Mouse (Mus musculus) liver, embryonic 15.5 days (tissue): Measurements from ENCODE around the gene Gstm6. TPM values are rescaled to one million over a fixed set of nuclear protein-coding genes. Genes with fewer than 3 reads are reported as not detected.
"Not testable (repeated sequence)": the region's sequence is repeated elsewhere in the genome, so short reads cannot be mapped to it uniquely, and the experiment has no call there.

Experiments
- ATAC-seq: fragments of 200-750 bp; cut with Nextera tagmentation; 2 replicates; pipeline ENCODE4 v1.8.0; 2017; ENCODE audit warnings: moderate number of reproducible peaks, mild to moderate bottlenecking, moderate library complexity; ENCODE audit not compliant: insufficient read depth
- H3K27ac ChIP-seq: fragments of 300-500 bp; sonication (generic); replicated peaks from 2 replicates; pipeline ENCODE4 v1.5.1; 2015; ENCODE audit warnings: mild to moderate bottlenecking, inconsistent platforms
- H3K27me3 ChIP-seq: fragments of 300-500 bp; sonication (generic); 2 replicates; pipeline ENCODE4 v1.6.1; 2015; ENCODE audit warnings: mild to moderate bottlenecking, inconsistent platforms
- H3K36me3 ChIP-seq: fragments of 300-500 bp; sonication (generic); replicated peaks from 2 replicates; pipeline ENCODE4 v1.6.1; 2015; ENCODE audit warnings: moderate library complexity, mild to moderate bottlenecking, inconsistent platforms
- H3K4me1 ChIP-seq: fragments of 300-500 bp; sonication (generic); replicated peaks from 2 replicates; pipeline ENCODE4 v1.6.1; 2015; ENCODE audit warnings: inconsistent platforms
- H3K4me2 ChIP-seq: fragments of 300-500 bp; sonication (generic); 2 replicates; pipeline ENCODE4 v1.6.1; 2015; ENCODE audit warnings: moderate library complexity, mild to moderate bottlenecking, inconsistent platforms
- H3K4me3 ChIP-seq: fragments of 300-500 bp; sonication (generic); replicated peaks from 2 replicates; pipeline ENCODE4 v1.5.1; 2015; ENCODE audit warnings: mild to moderate bottlenecking, inconsistent platforms
- H3K9ac ChIP-seq: fragments of 300-500 bp; sonication (generic); 2 replicates; pipeline ENCODE4 v1.6.1; 2015; ENCODE audit warnings: moderate library complexity, mild to moderate bottlenecking, inconsistent platforms
- H3K9me3 ChIP-seq: fragments of 300-500 bp; sonication (generic); replicated peaks from 2 replicates; pipeline ENCODE4 v1.6.1; 2016; ENCODE audit warnings: inconsistent platforms
- WGBS: fragments of 180-500 bp; shearing (Covaris S2); methylation state at CpG from one replicate; pipeline ENCODE4 v1.1.7; 2015; ENCODE audit warnings: mixed read lengths; ENCODE audit not compliant: insufficient replicate concordance; 5-methylcytosine and 5-hydroxymethylcytosine counted together
- polyA plus RNA-seq: library from polyadenylated mRNA; unstranded; fragments of >200 nt; fragmentation: Nextera tagmentation; extraction: Ambion mirVana; gene quantifications from 2 replicates; pipeline ENCODE4 v1.2.1, GENCODE M21; 2015

Gene Gstm6
- 17.2 TPM in 2 replicates for polyA plus RNA-seq

DNA sequence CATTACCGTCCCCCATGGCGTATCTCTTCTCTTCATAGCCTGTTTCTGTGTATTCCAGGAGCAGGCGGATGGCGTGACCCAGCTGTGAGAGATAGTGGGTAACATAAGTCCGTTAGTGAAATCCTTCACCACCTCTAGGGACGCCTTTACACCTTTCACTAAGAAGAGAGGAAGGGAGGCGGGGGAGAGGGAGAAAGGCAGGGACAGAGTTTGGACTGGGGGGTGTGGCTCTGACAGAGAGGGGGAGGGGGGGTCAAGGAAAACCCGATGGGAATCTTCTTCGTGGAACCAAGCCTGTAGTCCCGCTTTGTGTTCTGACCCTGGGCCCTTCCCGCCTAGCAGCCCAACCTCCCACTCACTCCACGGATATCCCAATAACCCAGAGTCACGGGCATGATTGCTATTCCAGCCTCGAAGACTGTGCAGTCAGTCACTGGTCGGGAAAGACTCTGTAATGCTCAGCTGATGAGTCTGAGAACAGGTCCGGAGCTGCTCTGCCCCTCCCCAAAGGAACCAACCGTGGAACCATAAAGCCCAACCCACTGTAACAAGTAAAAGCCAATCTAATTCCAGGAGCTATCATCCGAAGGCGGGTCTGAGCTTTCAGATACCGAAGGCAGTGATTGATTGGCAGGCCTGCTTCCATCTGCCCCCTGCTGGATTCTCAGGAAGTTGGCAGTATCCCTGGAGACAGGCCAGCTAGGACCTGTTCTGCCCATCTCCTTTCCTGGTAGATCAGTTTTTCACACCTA, at the start of gene Gstm6:
TSS of gene Gstm6 (minus strand) at position 511 of the 752 bp plus-strand sequence.
- ATAC-seq, result peak; percentile 51; the same call in 1 of the 2 replicates
- Histone ChIP-seq H3K27ac (no peak within 1 kb of the TSS), H3K9me3 (no peaks in the 10 kb centered on the region), H3K27me3 (no peaks in the 10 kb centered on the region), H3K4me1 (peaks cover 5% of the 10 kb centered on the region; the same call in 1 of the 2 replicates), H3K9ac (no peak within 1 kb of the TSS), H3K4me2 (peak within 1 kb of the TSS; percentile 44), H3K4me3 (peak within 1 kb of the TSS; percentile 29; the same call in 1 of the 2 replicates), H3K36me3 (no peaks in the 10 kb centered on the region)
- 26% methylated on average over 20 of the region's 20 CpGs for WGBS

DNA sequence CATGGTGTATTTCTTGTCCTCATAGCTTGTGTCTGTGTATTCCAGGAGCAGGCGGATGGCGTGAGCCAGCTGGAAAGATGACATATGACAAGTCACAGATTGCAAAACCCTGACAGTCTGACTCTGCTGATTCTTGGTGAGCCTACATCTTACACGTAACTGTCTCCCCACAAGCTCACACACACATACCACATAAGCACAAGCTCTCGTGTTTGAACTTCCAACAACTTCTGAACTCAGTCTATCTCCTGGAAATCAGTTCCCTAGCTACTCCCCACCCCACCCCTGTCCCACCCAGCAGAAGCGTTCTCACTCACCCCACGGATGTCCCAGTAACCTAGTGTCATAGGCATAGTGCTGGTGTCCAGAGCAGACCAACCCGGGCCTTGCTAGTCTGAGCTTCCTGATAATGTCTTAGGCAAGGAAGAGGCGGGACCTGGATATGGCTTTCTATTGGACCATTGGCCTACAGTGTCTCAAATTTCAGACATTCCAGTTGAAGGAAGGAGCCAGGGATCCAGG, 42.6 kb upstream of the Gstm6 start, which contains the start of gene Gstm2:
TSS of gene Gstm2 (minus strand) at position 413 of the 522 bp plus-strand sequence.
- Histone ChIP-seq H3K36me3 (no peaks in the 10 kb centered on the region), H3K4me3 (no peak within 1 kb of the TSS), H3K27ac (no peak within 1 kb of the TSS), H3K4me2 (no peak within 1 kb of the TSS), H3K9ac (no peak within 1 kb of the TSS), H3K9me3 (no peaks in the 10 kb centered on the region), H3K27me3 (no peaks in the 10 kb centered on the region), H3K4me1 (no peaks in the 10 kb centered on the region)
- WGBS, result 47% methylated on average over 8 of the region's 8 CpGs
- ATAC-seq, result no peak; the same call in 1 of the 2 replicates

DNA sequence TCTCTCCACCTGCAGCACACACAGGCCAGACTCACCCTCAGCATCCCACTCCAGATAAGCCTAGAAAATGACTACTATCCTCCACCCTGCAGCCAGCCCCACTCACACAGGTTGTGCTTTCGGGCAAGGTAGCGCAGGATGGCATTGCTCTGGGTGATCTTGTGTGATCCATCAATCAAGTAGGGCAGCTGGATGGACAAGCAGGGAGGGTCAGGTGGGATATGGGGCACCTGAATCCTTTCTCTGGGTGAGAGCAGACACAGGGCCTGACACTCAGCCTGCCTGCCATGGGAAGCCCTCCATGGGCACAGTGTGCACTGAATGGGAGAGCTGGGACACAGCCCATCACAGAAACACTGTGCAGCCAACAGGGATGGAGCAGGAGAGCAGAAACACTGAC, 41.6 kb upstream of the Gstm6 start:
- not testable (repeated sequence) for H3K36me3 ChIP-seq, ATAC-seq, H3K4me1 ChIP-seq, H3K9ac ChIP-seq, H3K4me3 ChIP-seq, H3K9me3 ChIP-seq, H3K27ac ChIP-seq, H3K27me3 ChIP-seq, H3K4me2 ChIP-seq
- WGBS, result 70% methylated on average over 2 of the region's 2 CpGs

DNA sequence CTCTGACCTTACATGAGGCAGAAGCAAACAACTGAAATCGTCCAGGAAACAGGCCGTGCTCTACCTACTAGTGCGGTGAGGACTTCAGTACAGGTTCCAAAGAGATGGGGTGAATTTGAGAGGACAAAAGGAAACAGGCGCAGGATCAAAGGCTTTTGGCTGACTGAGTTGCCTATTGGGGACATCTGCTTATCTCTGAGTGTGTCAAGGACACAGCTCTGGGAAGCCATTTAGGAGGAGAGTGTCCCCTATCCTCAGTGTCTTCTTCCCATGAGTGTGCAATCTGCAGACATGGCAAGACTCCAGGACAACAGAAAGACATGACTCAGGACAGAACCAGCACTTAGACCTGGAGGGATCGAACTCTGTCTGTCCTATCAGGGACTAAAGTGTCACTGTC, 40.9 kb upstream of the Gstm6 start:
- Histone ChIP-seq H3K27ac (no peak overlapping the region), H3K9me3 (no peaks in the 10 kb centered on the region), H3K4me3 (no peak overlapping the region), H3K27me3 (no peaks in the 10 kb centered on the region), H3K4me2 (no peak overlapping the region), H3K4me1 (peaks cover 5% of the 10 kb centered on the region), H3K36me3 (no peaks in the 10 kb centered on the region), H3K9ac (no peak overlapping the region)
- WGBS, result 43% methylated on average over 5 of the region's 5 CpGs
- ATAC-seq, result peak; percentile 40; the same call in 1 of the 2 replicates

DNA sequence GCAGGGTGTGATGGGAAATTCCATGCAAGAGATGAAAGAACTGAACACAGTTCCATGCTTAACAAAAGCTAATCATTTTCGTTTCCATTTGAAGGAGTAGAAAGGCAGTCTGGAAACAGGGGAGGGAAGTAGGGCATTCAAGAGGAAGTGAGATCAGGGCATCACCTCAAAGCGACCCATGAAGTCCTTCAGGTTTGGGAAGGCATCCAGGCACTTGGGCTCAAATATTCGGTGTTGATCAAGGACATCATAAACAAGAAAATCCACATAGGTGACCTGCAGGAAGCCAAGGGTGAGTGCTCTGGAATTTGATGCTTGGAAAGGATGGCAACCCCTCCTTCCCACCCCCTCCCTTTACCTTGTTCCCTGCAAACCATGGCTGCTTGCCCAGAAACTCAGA, 40.2 kb upstream of the Gstm6 start:
- no peaks in the 10 kb centered on the region for H3K27me3 ChIP-seq
- no peak overlapping the region for H3K4me3 ChIP-seq
- H3K36me3 ChIP-seq, result no peaks in the 10 kb centered on the region
- no peak overlapping the region for H3K27ac ChIP-seq
- no peak for ATAC-seq
- peaks cover 5% of the 10 kb centered on the region for H3K4me1 ChIP-seq
- no peak overlapping the region for H3K4me2 ChIP-seq
- H3K9me3 ChIP-seq, result no peaks in the 10 kb centered on the region
- WGBS, result 32% methylated on average over 3 of the region's 3 CpGs
- no peak overlapping the region for H3K9ac ChIP-seq

DNA sequence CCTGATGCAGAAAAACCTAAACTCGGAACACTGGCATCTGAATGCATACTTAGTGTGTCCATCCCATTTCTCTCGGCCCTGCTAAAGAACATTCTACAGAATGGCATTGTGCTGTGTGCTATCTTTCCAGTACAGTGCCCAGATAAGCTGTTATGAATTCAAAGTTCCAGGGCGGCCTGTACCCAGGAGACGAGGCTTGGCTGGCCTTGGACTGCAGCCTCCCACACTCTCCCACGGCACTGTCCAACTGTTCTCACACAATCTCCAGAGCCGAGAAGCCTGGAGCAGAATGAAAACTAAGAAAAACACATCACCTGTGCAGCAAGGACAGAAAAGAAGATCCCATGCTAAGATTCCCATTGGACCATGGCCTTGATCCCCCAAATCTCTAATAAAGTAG, 39.2 kb upstream of the Gstm6 start:
- no peaks in the 10 kb centered on the region for H3K36me3 ChIP-seq
- H3K27me3 ChIP-seq, result no peaks in the 10 kb centered on the region
- ATAC-seq, result no peak
- no peak overlapping the region for H3K4me2 ChIP-seq
- no peaks in the 10 kb centered on the region for H3K9me3 ChIP-seq
- no peak overlapping the region for H3K4me3 ChIP-seq
- WGBS, result 51% methylated on average over 6 of the region's 6 CpGs
- H3K9ac ChIP-seq, result no peak overlapping the region
- peaks cover 5% of the 10 kb centered on the region for H3K4me1 ChIP-seq
- no peak overlapping the region for H3K27ac ChIP-seq

DNA sequence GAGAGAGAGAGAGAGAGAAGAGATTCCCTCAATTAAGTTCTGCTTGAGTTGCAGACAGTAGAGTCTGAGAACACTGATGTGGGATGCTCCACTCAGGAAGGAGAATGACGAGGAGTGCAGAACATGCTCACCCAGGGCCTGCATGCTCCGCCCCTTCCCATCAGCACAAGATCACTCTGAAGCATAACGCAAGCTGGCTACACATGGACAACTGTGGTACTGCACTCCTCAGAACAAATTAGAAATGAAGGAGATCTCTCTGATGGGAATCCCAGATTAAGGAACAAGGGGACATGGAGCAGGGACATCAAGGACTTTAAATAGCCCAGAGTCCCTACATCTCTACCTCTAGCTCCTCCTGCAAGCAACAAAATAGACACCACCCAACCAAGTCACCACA, 37.7 kb upstream of the Gstm6 start:
- Histone ChIP-seq H3K4me3 (no peak overlapping the region), H3K9me3 (no peaks in the 10 kb centered on the region), H3K4me2 (no peak overlapping the region), H3K27ac (no peak overlapping the region), H3K9ac (no peak overlapping the region), H3K4me1 (peaks cover 5% of the 10 kb centered on the region), H3K27me3 (no peaks in the 10 kb centered on the region), H3K36me3 (no peaks in the 10 kb centered on the region)
- ATAC-seq, result no peak; the same call in 1 of the 2 replicates
- WGBS, result 53% methylated on average over 3 of the region's 3 CpGs

DNA sequence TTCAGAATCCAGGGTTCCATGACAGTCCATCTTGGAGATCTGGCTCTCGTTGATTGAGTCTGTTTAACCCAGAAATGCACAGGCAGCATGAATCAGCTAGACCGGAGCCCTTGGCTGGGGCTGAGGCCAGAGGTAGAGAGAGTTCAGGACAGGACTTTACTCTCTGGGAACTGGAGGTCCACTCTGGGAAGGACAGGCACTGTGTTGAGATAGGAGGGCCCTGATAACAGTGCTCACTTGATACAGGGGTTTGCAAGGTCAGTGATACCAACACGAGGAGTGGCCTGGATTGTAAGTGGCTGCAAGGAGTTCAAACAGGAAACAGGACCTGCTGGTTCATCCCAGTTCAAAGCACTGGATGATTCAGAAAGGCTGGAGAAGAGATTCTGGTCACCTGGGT, 34.1 kb upstream of the Gstm6 start:
- no peak overlapping the region for H3K4me2 ChIP-seq
- no peaks in the 10 kb centered on the region for H3K36me3 ChIP-seq
- WGBS, result 41% methylated on average over 3 of the region's 3 CpGs
- ATAC-seq, result peak; percentile 25; the same call in 1 of the 2 replicates
- no peak overlapping the region for H3K4me3 ChIP-seq
- no peaks in the 10 kb centered on the region for H3K9me3 ChIP-seq
- no peak overlapping the region for H3K9ac ChIP-seq
- no peak overlapping the region for H3K27ac ChIP-seq
- no peaks in the 10 kb centered on the region for H3K27me3 ChIP-seq
- peaks cover 8% of the 10 kb centered on the region for H3K4me1 ChIP-seq

DNA sequence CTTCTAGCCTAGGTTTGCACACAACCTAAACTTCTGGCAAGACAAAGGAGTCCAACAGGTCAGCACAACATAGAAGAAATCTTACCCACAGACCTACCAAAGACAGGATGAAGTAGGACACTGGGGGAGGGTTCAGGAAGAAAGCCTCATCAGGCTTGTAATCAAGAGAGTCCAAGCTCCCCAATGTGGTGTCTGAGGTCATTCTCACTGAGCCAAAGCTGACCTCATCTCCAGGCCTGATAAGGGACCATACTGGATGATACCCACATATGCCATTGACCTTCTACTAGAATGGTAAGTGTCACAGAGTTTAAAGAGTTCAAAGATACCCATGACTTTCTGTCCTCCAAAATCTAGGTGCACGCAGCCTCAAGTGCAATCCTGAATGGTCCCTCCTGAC, 30.7 kb upstream of the Gstm6 start:
- H3K9me3 ChIP-seq, result no peaks in the 10 kb centered on the region
- H3K4me3 ChIP-seq, result no peak overlapping the region
- H3K36me3 ChIP-seq, result no peaks in the 10 kb centered on the region
- H3K27me3 ChIP-seq, result no peaks in the 10 kb centered on the region
- 77% methylated on average over 1 of the region's 1 CpGs for WGBS
- no peak overlapping the region for H3K27ac ChIP-seq
- H3K9ac ChIP-seq, result no peak overlapping the region
- no peak for ATAC-seq
- peaks cover 5% of the 10 kb centered on the region; the same call in 1 of the 2 replicates for H3K4me1 ChIP-seq
- H3K4me2 ChIP-seq, result no peak overlapping the region

DNA sequence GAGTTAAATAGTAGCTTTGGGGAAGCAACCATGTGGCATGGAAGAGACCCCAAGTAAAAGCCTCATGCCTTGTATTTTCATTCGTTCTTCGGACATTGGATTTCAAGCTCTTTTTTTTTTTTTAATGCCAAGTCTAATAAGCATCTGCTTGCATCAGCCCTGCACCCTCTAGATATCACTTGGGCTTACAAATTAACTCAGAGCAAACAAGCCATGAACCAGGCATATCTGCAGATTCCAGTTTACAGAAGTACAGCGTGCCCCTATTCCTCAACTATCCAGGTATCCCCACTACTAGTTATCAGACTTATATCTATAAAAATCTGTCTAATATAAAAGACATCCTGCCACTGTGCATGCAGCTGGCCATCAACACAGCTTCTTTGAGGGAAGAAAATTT, 28.5 kb upstream of the Gstm6 start:
- Histone ChIP-seq H3K4me1 (peaks cover 11% of the 10 kb centered on the region; the same call in 1 of the 2 replicates), H3K4me3 (no peak overlapping the region), H3K9me3 (no peaks in the 10 kb centered on the region), H3K36me3 (no peaks in the 10 kb centered on the region), H3K27me3 (no peaks in the 10 kb centered on the region), H3K9ac (no peak overlapping the region), H3K27ac (no peak overlapping the region), H3K4me2 (no peak overlapping the region)
- no peak for ATAC-seq
- 54% methylated on average over 3 of the region's 3 CpGs for WGBS

DNA sequence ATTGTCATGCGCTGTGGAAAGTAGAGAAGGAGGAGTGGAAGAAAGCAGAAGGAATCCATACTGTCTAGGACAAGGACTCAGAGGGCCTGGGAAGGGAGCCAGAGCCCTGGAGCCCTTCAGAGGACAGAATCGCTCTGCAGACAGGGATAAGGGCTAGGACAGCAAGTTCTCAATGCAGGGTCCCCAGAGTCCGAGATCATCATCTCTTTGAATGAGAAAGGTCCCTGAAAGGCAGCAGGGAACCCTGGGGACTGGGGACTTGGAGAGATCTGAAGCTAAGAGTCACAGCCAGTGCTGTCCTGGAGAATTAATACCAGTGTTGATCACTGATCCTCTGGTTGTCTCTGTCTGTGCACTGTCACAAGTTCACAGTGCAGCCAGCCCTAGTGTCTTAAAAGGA, 27.6 kb upstream of the Gstm6 start:
- H3K27ac ChIP-seq, H3K36me3 ChIP-seq, H3K4me2 ChIP-seq, H3K4me3 ChIP-seq, H3K9ac ChIP-seq, H3K27me3 ChIP-seq, H3K9me3 ChIP-seq, ATAC-seq: not testable (repeated sequence)
- peaks cover 11% of the 10 kb centered on the region; the same call in 1 of the 2 replicates for H3K4me1 ChIP-seq
- WGBS, result 41% methylated on average over 3 of the region's 3 CpGs
